Mouse (Mus musculus) small intestine, adult 2 months (tissue): Measurements from ENCODE around the gene Gm45234. TPM values are rescaled to one million over a fixed set of nuclear protein-coding genes. Genes with fewer than 3 reads are reported as not detected.

Experiments used
- H3K27ac ChIP-seq: fragments of 200-500 bp; 2 replicates; pipeline ENCODE4 v1.5.1; 2012; ENCODE audit warnings: low read depth, low read length, control low read depth, inconsistent platforms; ENCODE audit not compliant: insufficient read depth
- H3K27me3 ChIP-seq: fragments of 200-500 bp; 2 replicates; pipeline ENCODE4 v1.6.1; 2012; ENCODE audit warnings: mild to moderate bottlenecking, moderate library complexity, low read length, inconsistent platforms; ENCODE audit not compliant: control insufficient read depth, insufficient read depth
- H3K36me3 ChIP-seq: fragments of 200-500 bp; 2 replicates; pipeline ENCODE4 v1.6.1; 2012; ENCODE audit warnings: mild to moderate bottlenecking, low read length, control low read depth, inconsistent platforms; ENCODE audit not compliant: control insufficient read depth, insufficient read depth
- H3K4me1 ChIP-seq: fragments of 200-500 bp; 2 replicates; pipeline ENCODE4 v1.6.1; 2012; ENCODE audit warnings: low read length, inconsistent platforms, mixed read lengths; ENCODE audit not compliant: control insufficient read depth, insufficient read depth, insufficient read length
- H3K4me3 ChIP-seq: fragments of 200-500 bp; 2 replicates; pipeline ENCODE4 v1.5.1; 2012; ENCODE audit warnings: low read depth, mild to moderate bottlenecking, control low read depth, inconsistent platforms, low read length, moderate library complexity
- CTCF ChIP-seq: fragments of 200-500 bp; IDR thresholded peaks from 2 replicates; pipeline ENCODE4 v1.5.1; 2012; ENCODE audit warnings: low read depth, mild to moderate bottlenecking, control low read depth, inconsistent platforms, low read length, moderate library complexity, mixed read lengths; ENCODE audit not compliant: insufficient replicate concordance, insufficient read length; ENCODE audit errors: extremely low read depth
- POLR2A ChIP-seq: fragments of 200-500 bp; IDR thresholded peaks from 2 replicates; pipeline ENCODE4 v1.6.1; 2012; ENCODE audit warnings: low read depth, mild to moderate bottlenecking, control low read depth, inconsistent platforms, low read length, moderate library complexity
- WGBS: fragments of 180-500 bp; shearing (Covaris S2); methylation state at CpG from one replicate; pipeline ENCODE4 v1.1.7; 2018; 5-methylcytosine and 5-hydroxymethylcytosine counted together
- polyA plus RNA-seq: library from polyadenylated mRNA; depleted of rRNA; stranded (reverse); fragments of >200 nt; gene quantifications from 2 replicates; pipeline ENCODE4 v1.2.3, GENCODE M21; 2012

Gene Gm45234
- polyA plus RNA-seq, 1 experiment = not detected

DNA sequence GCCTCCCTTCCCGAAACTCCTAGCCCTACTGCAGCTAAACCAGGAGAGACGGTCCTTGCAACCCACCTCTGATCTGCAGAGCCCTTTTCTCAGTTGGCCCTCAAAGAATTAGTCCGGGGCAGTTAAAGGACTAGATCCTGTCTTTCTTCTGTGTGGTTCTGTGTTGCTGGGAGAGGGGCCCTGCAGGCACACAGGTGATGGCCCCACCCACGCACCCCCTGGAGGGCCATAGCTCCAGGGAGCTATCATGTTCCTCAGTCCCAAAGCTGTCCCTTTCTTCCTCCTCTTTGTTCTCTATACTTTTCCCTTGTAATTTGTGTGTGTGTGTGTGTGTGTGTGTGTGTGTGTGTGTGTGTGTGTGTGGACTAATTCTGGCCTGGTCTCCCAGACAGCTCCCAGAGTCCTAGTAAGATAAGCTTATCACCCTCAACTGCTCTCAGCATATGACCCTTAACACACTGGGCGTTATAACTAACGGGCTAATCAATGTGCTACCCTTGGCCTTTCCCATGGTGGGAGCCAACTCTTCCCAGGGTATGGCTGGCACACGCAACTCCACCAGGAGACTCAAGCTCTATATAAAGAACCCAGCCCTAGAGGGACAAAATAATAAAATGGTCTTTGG, 36.4 kb downstream of the Gm45234 start:
- TF ChIP-seq POLR2A (no peak), CTCF (no peak)
- Histone ChIP-seq H3K4me3 (peak overlapping the region; percentile 84), H3K27me3 (no peaks in the 10 kb centered on the region), H3K27ac (peak overlapping the region; percentile 89), H3K4me1 (peaks cover 28% of the 10 kb centered on the region), H3K36me3 (peaks cover 26% of the 10 kb centered on the region)
- WGBS = 19% methylated on average over 7 of the region's 7 CpGs

DNA sequence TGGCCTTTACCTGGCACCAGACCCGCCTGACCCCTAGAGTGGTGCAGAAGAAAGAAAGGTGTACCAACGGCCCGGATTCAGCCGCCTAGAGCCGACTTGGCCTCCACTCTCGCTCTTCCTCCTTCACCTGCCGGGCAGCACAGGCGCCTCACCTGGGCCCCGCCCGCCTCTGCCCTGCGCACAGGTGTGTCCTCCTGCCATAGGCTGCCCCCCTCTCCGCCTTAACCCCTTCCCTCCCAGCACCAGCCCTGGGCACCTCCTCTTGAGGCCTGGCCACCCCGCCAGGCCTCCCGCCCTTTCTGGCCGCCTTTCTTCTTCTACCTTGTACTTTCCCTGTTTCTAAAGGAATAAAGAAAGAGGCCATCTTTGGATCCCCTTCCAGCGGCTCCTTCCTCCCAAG, 37.1 kb downstream of the Gm45234 start:
- Histone ChIP-seq H3K27me3 (no peaks in the 10 kb centered on the region), H3K27ac (peak overlapping the region; percentile 95), H3K4me1 (peaks cover 30% of the 10 kb centered on the region), H3K36me3 (peaks cover 27% of the 10 kb centered on the region), H3K4me3 (peak overlapping the region; percentile 84)
- TF ChIP-seq CTCF (no peak), POLR2A (peak; percentile 92)
- WGBS = 29% methylated on average over 16 of the region's 16 CpGs

DNA sequence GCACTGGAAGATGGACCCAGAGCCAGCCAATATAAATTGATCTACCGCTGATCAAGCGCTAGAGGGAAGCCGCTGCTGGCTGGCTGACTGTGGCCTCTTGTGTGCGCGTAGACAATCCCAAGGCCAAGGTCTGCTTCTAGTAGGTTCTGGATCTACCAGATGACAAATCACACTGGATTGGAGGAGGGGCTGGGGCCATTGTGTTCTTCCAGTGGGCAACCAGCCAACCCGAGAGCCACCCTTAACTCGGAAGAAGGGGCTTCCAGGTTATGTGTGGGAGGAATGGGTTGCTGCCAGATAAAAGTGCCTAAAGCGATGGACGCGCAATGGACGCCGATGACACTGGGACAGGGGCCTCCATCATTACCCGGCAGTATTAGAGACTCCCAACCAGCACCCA, 37.9 kb downstream of the Gm45234 start:
- Histone ChIP-seq H3K36me3 (peaks cover 28% of the 10 kb centered on the region), H3K4me3 (peak overlapping the region; percentile 84)

DNA sequence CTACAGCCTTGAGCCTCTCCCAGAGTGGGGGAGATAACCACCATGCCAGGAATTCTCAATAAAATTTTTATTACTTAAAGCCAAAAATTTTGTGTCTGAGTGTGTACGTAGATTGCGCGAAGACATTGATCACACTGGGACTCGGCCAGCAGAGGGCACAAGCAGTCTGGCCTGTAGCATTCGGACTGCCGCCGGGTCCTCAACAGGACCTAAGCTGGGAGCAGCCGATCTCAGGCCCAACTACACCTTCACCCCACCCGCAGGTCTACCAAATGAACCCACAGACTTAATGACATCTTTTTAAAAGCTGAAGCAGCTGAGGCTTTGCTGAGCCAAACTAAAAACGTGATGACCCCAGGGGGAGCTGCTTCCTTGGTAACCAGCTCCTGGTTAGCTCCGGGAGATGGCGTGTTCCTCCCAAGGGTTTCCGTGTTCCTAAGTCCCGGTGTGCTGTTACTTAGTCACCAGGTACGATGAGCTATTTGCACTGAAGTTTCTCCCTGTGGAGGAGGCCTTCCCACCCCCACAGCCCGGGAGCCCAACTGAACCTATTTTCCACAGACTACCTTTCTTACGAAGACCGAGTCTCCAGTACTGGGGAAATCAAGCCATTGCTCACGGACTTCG, 38.8 kb downstream of the Gm45234 start:
- H3K27ac ChIP-seq = peak overlapping the region; percentile 95
- H3K27me3 ChIP-seq = no peaks in the 10 kb centered on the region
- H3K4me1 ChIP-seq = peaks cover 31% of the 10 kb centered on the region
- H3K4me3 ChIP-seq = peak overlapping the region; percentile 84
- WGBS = 17% methylated on average over 20 of the region's 20 CpGs
- peaks cover 28% of the 10 kb centered on the region for H3K36me3 ChIP-seq
- TF ChIP-seq CTCF (peak; percentile 79; the same call in 1 of the 2 replicates), POLR2A (no peak)

More for the DNA sequence above, 37.9 kb downstream of the Gm45234 start:
- TF ChIP-seq CTCF (no peak), POLR2A (no peak; the same call in 1 of the 2 replicates)
- Histone ChIP-seq H3K27ac (peak overlapping the region; percentile 95), H3K4me1 (peaks cover 32% of the 10 kb centered on the region), H3K27me3 (no peaks in the 10 kb centered on the region)
- WGBS = 24% methylated on average over 13 of the region's 13 CpGs

DNA sequence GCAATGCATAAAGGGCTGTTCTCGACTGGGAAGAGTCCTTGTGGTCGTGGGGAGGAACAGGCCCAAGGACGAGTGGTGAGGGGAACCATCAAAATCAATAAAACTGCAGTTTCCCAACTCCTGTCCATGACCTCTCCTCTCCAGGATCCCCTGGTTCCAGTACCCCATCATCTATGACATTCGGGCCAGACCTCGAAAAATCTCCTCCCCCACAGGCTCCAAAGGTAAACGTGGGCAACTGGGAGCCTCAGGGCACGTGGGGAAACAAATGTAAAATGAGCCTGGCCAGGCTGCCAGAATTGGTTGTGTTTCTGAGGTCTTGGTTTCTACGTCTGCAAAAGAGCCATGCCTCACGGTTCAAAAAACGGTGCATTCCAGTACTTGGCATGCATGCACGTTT, 42.9 kb downstream of the Gm45234 start:
- H3K36me3 ChIP-seq = peaks cover 28% of the 10 kb centered on the region
- H3K27me3 ChIP-seq = no peaks in the 10 kb centered on the region
- no peak for TF ChIP-seq POLR2A
- 5% methylated on average over 11 of the region's 11 CpGs for WGBS
- H3K4me3 ChIP-seq = peak overlapping the region; percentile 97
- H3K27ac ChIP-seq = peak overlapping the region; percentile 74
- peaks cover 23% of the 10 kb centered on the region for H3K4me1 ChIP-seq

DNA sequence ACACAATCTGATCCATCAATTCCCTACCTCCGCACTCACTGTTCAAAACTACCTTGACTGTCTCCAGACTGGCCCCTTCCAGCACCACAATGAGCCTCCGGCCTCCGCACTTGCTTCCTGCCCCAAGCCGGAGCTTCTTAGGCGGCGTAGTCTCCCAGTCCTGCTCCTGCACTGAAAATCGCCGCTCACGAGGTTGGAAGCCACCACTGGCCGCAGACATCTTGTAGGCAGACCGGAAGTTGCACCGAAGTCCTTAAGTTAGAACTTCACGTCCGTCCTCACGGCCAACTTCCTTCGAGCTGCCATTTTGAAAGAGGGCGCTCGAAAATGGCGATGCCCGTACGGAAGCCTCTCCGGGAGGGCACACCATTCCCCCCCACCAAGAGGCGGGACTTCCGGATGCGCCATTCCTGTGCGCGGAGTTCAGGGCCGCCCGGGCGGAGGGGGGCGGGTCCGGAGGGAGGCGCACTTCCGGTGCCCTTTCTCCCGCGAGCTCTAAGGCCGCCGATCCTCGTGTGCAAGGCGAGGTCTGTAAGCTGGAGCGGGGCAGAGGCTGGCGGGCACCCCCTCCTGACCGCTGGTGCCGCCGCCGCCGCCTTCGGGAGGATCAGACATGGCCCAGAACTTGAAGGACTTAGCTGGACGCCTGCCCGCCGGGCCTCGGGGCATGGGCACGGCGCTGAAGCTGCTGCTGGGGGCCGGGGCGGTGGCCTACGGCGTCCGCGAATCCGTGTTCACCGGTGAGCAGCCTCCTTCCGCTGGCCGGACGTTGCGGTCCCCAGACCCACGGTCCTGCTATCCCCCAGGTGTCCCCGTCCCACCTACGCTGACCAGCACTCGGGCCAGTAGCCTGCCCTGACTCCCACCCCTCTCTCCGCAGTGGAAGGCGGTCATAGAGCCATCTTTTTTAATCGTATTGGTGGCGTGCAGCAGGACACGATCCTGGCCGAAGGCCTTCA, 43.7 kb downstream of the Gm45234 start, which contains the start of the genes Emg1 and Phb2:
Emg1 (minus strand) TSS at position 355 of the 959 bp plus-strand sequence.
Phb2 (plus strand) TSS at position 513 of the 959 bp plus-strand sequence.
- under 1% methylated on average over 76 of the region's 76 CpGs for WGBS
- Histone ChIP-seq H3K4me3 (peak within 1 kb of the TSS; percentile 97), H3K4me1 (peaks cover 23% of the 10 kb centered on the region), H3K36me3 (peaks cover 31% of the 10 kb centered on the region), H3K27me3 (no peaks in the 10 kb centered on the region), H3K27ac (peak within 1 kb of the TSS; percentile 81)
- TF ChIP-seq POLR2A (peak; percentile 45; the same call in 1 of the 2 replicates), CTCF (no peak)
